Mouse (Mus musculus) heart, adult 2 months (tissue): ENCODE data around the gene Kalrn. TPM values are rescaled to one million over a fixed set of nuclear protein-coding genes. Genes with fewer than 3 reads are reported as not detected.
A peak's percentile ranks its signal among the peaks of the same experiment; 100 is the strongest.

ENCODE experiments used
- DNase-seq, 2 experiments: peaks; one replicate each; pipeline ENCODE4 v3.0.0; 2021
- H3K27ac ChIP-seq: fragments of 200-600 bp; 2 replicates; pipeline ENCODE4 v1.8.1; 2022
- H3K27me3 ChIP-seq: fragments of 200-500 bp; 2 replicates; pipeline ENCODE4 v1.6.1; 2012; ENCODE audit warnings: mild to moderate bottlenecking, low read length, inconsistent platforms, mixed read lengths; ENCODE audit not compliant: control insufficient read depth, insufficient read depth
- H3K36me3 ChIP-seq: fragments of 200-500 bp; 2 replicates; pipeline ENCODE4 v1.6.1; 2012; ENCODE audit warnings: low read length, inconsistent platforms; ENCODE audit not compliant: control insufficient read depth, insufficient read depth
- H3K4me1 ChIP-seq: fragments of 200-500 bp; 2 replicates; pipeline ENCODE4 v1.6.1; 2011; ENCODE audit warnings: low read length; ENCODE audit not compliant: control insufficient read depth, insufficient read depth
- H3K4me3 ChIP-seq: fragments of 200-600 bp; 2 replicates; pipeline ENCODE4 v1.8.1; 2022
- H3K79me2 ChIP-seq: fragments of 200-500 bp; replicated peaks from 2 replicates; pipeline ENCODE4 v1.6.1; 2012; ENCODE audit warnings: mild to moderate bottlenecking, inconsistent platforms, low read length, moderate library complexity, mixed read lengths; ENCODE audit not compliant: control insufficient read depth, insufficient read depth
- H3K9ac ChIP-seq: fragments of 200-500 bp; 2 replicates; pipeline ENCODE4 v1.6.1; 2012; ENCODE audit warnings: low read depth, mild to moderate bottlenecking, control low read depth, inconsistent platforms, low read length, mixed read lengths
- CTCF ChIP-seq: fragments of 200-600 bp; IDR thresholded peaks from 2 replicates; pipeline ENCODE4 v1.8.1; 2022; ENCODE audit warnings: antibody characterized with exemption, mild to moderate bottlenecking, moderate library complexity
- EP300 ChIP-seq: fragments of 200-500 bp; IDR thresholded peaks from 2 replicates; pipeline ENCODE4 v1.6.1; 2011; ENCODE audit warnings: low read depth, low read length, control low read depth; ENCODE audit not compliant: insufficient read depth
- POLR2A ChIP-seq: fragments of 200-500 bp; IDR thresholded peaks from 2 replicates; pipeline ENCODE4 v1.6.1; 2011; ENCODE audit warnings: mild to moderate bottlenecking, low read depth, low read length, control low read depth; ENCODE audit not compliant: insufficient read depth
- WGBS: fragments of 180-500 bp; shearing (Covaris S2); methylation state at CpG from one replicate; pipeline ENCODE4 v1.1.7; 2018; 5-methylcytosine and 5-hydroxymethylcytosine counted together
- intact Hi-C: fragments of 180-260 bp; cut with DNase I; formaldehyde crosslinking; loops from one replicate; pipeline ENCODE4 v1.15.1; 2025
- polyA plus RNA-seq: library from polyadenylated mRNA; depleted of rRNA; stranded (reverse); fragments of >200 nt; gene quantifications from 2 replicates; pipeline ENCODE4 v1.2.3, GENCODE M21; 2012
- total RNA-seq, 2 experiments: library from RNA; stranded (reverse); gene quantifications; 2 replicates each; pipeline ENCODE4 v1.2.3; 2021

The Kalrn gene
- total and polyA plus RNA-seq, 3 experiments = 8.2 to 31.8 (median 26.1) TPM

GRCm38 (mm10) chr16:33934701-33935406 lies 638.5 kb downstream of the Kalrn start:
- Histone ChIP-seq H3K4me3 (no peak overlapping the region), H3K27ac (0 out of 2 replicates have a peak overlapping the region, but pooled peaks have one; percentile 17), H3K27me3 (no peaks in the 10 kb centered on the region), H3K79me2 (no peaks in the 10 kb centered on the region), H3K4me1 (peaks cover 40% of the 10 kb centered on the region), H3K9ac (no peak overlapping the region), H3K36me3 (peaks cover 1% of the 10 kb centered on the region; the same call in 1 of the 2 replicates)
- 30% methylated on average over 5 of the region's 5 CpGs for WGBS
- no peak for TF ChIP-seq POLR2A
- DNase-seq = peak in 1 of 2 experiments; percentile 54
- intact Hi-C loops = no loop called here

DNA sequence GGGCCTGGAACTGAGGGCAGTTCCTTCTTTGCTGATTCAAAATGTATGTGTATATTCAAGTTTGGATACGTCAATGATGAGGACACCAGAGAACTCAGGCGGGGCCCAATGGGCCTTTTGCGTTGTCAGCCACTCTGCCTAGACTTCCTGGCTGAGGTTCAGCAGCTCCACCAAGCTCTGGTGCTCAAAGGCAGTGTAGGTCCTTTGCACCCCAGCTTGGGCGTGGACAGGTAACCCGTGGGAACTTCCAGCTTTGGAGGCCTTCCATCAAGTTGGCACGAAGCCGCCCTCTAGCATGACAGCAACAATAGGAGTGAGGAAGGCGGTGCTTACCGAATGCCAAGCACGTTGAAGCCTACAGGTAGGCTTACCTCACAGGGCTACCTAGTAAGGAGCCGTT lies 639.9 kb downstream of the Kalrn start:
- Histone ChIP-seq H3K36me3 (peaks cover 4% of the 10 kb centered on the region), H3K9ac (no peak overlapping the region), H3K27ac (no peak overlapping the region; the same call in 1 of the 2 replicates), H3K79me2 (no peaks in the 10 kb centered on the region), H3K4me1 (peaks cover 35% of the 10 kb centered on the region), H3K27me3 (no peaks in the 10 kb centered on the region), H3K4me3 (no peak overlapping the region)
- no peak for TF ChIP-seq CTCF
- no peak for TF ChIP-seq EP300
- TF ChIP-seq POLR2A = no peak
- no peak for DNase-seq
- intact Hi-C loops = no loop called here
- WGBS = 92% methylated on average over 11 of the region's 11 CpGs

DNA sequence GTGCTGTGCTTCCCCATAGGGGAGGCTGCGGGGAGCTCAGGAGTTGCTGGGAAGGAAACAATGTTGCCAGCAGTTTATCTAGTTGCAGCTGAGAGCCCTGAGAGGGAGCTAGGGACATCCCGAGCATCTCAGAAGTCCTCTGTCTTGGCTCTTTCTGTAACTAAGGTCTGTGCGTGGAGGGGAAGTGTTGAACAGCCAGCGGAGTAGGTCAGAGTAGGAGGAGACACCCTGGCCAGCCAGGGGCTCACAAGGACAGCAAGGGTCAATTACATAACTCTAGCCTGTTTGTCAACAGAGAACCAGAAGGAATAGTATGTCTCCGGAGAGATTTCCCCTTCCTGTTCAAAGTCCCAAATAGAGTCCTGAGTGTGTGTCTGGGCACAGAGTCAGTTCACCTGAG lies 641.2 kb downstream of the Kalrn start:
- Histone ChIP-seq H3K36me3 (peaks cover 3% of the 10 kb centered on the region; the same call in 1 of the 2 replicates), H3K27me3 (no peaks in the 10 kb centered on the region), H3K4me1 (peaks cover 31% of the 10 kb centered on the region), H3K79me2 (no peaks in the 10 kb centered on the region), H3K9ac (no peak overlapping the region), H3K27ac (peak overlapping the region; percentile 45), H3K4me3 (no peak overlapping the region)
- TF ChIP-seq POLR2A (no peak), EP300 (peak; percentile 64; the same call in 1 of the 2 replicates)
- intact Hi-C loops = no loop called here
- WGBS = 15% methylated on average over 5 of the region's 5 CpGs
- DNase-seq = peak in 1 of 2 experiments; percentile 55

GRCm38 (mm10) chr16:33931682-33932081 lies 641.6 kb downstream of the Kalrn start:
- no peaks in the 10 kb centered on the region for H3K79me2 ChIP-seq
- WGBS = 42% methylated on average over 2 of the region's 2 CpGs
- TF ChIP-seq POLR2A (no peak), EP300 (no peak), CTCF (no peak)
- H3K27me3 ChIP-seq = no peaks in the 10 kb centered on the region
- DNase-seq = no peak
- peaks cover 27% of the 10 kb centered on the region for H3K4me1 ChIP-seq
- H3K36me3 ChIP-seq = peaks cover 3% of the 10 kb centered on the region; the same call in 1 of the 2 replicates
- intact Hi-C loops = no loop called here
- H3K9ac ChIP-seq = no peak overlapping the region
- H3K27ac ChIP-seq = peak overlapping the region; percentile 6; the same call in 1 of the 2 replicates
- no peak overlapping the region for H3K4me3 ChIP-seq

DNA sequence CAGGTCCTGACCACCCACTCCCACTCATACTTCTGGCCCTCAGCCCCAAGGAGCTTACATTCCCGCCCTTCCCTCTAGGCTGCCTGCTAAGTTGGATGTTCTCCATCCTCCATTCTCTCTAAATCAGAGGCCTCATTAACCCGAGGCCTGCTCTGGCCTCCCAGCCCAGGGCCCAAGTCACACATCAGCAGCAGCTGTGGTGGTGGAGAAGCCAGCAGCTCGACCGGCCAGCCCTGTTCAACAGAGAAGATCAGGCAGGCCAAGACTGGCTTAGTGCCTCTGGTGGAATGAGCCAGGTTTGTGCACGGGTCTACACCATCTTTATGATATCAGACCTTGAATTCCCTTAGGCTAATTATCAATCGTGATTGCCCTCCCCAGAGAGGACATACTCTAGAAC lies 642.5 kb downstream of the Kalrn start:
- intact Hi-C loops = no loop called here
- H3K4me1 ChIP-seq = peaks cover 28% of the 10 kb centered on the region
- H3K79me2 ChIP-seq = no peaks in the 10 kb centered on the region; the same call in 1 of the 2 replicates
- WGBS = 59% methylated on average over 6 of the region's 6 CpGs
- H3K27ac ChIP-seq = no peak overlapping the region; the same call in 1 of the 2 replicates
- no peak overlapping the region for H3K4me3 ChIP-seq
- peak in 1 of 2 experiments; percentile 71 for DNase-seq
- H3K9ac ChIP-seq = no peak overlapping the region
- H3K36me3 ChIP-seq = peaks cover 3% of the 10 kb centered on the region; the same call in 1 of the 2 replicates
- no peak for TF ChIP-seq CTCF
- no peak for TF ChIP-seq EP300
- TF ChIP-seq POLR2A = no peak
- H3K27me3 ChIP-seq = no peaks in the 10 kb centered on the region

GRCm38 (mm10) chr16:33928788-33929462 lies 644.4 kb downstream of the Kalrn start:
- H3K4me3 ChIP-seq = no peak overlapping the region
- intact Hi-C loops = no loop called here
- H3K9ac ChIP-seq = no peak overlapping the region
- H3K4me1 ChIP-seq = peaks cover 24% of the 10 kb centered on the region
- WGBS = 49% methylated on average over 9 of the region's 9 CpGs
- H3K27ac ChIP-seq = no peak overlapping the region
- no peak for TF ChIP-seq CTCF
- no peak for TF ChIP-seq POLR2A
- TF ChIP-seq EP300 = no peak
- DNase-seq = no peak
- H3K36me3 ChIP-seq = peaks cover 3% of the 10 kb centered on the region; the same call in 1 of the 2 replicates
- no peaks in the 10 kb centered on the region for H3K27me3 ChIP-seq
- no peaks in the 10 kb centered on the region; the same call in 1 of the 2 replicates for H3K79me2 ChIP-seq
